Mouse (Mus musculus) liver, postnatal 0 days (tissue): ENCODE data around the gene Trabd. TPM values are rescaled to one million over a fixed set of nuclear protein-coding genes. Genes with fewer than 3 reads are reported as not detected.
A peak's percentile ranks its signal among the peaks of the same experiment; 100 is the strongest.

ENCODE experiments used
- ATAC-seq: fragments of 200-750 bp; cut with Nextera tagmentation; 2 replicates; pipeline ENCODE4 v1.8.0; 2017; ENCODE audit warnings: mild to moderate bottlenecking, moderate library complexity
- DNase-seq: peaks from one replicate; pipeline ENCODE4 v3.0.0-alpha.2; 2016
- H3K27ac ChIP-seq: fragments of 300-500 bp; sonication (generic); 2 replicates; pipeline ENCODE4 v1.5.1; 2014; ENCODE audit warnings: antibody characterized with exemption, moderate library complexity, mild to moderate bottlenecking, low read depth
- H3K27me3 ChIP-seq: fragments of 300-500 bp; sonication (generic); 2 replicates; pipeline ENCODE4 v1.6.1; 2014; ENCODE audit warnings: low read length, control low read depth, mixed read lengths; ENCODE audit not compliant: insufficient read depth
- H3K36me3 ChIP-seq: fragments of 300-500 bp; sonication (generic); replicated peaks from 2 replicates; pipeline ENCODE4 v1.6.1; 2014; ENCODE audit warnings: mild to moderate bottlenecking, control low read depth, low read length, moderate library complexity, mixed read lengths; ENCODE audit not compliant: insufficient read depth
- H3K4me1 ChIP-seq: fragments of 300-500 bp; sonication (generic); 2 replicates; pipeline ENCODE4 v1.6.1; 2014; ENCODE audit warnings: antibody characterized with exemption, mild to moderate bottlenecking, control low read depth; ENCODE audit not compliant: insufficient read depth
- H3K4me2 ChIP-seq: fragments of 300-500 bp; sonication (generic); 2 replicates; pipeline ENCODE4 v1.6.1; 2014; ENCODE audit warnings: low read depth, mild to moderate bottlenecking, low read length, moderate library complexity, mixed read lengths
- H3K4me3 ChIP-seq: fragments of 300-500 bp; sonication (generic); 2 replicates; pipeline ENCODE4 v1.5.1; 2014; ENCODE audit warnings: low read depth, low read length
- H3K9ac ChIP-seq: fragments of 300-500 bp; sonication (generic); replicated peaks from 2 replicates; pipeline ENCODE4 v1.6.1; 2014; ENCODE audit warnings: mild to moderate bottlenecking, moderate library complexity
- H3K9me3 ChIP-seq: fragments of 300-500 bp; sonication (generic); 2 replicates; pipeline ENCODE4 v1.6.1; 2016; ENCODE audit warnings: mild to moderate bottlenecking, control low read depth, low read length, mixed read lengths
- CTCF ChIP-seq: sonication (generic); IDR thresholded peaks from 2 replicates; pipeline ENCODE4 v1.5.1; 2016; ENCODE audit warnings: antibody characterized with exemption, low read depth
- EP300 ChIP-seq: IDR thresholded peaks from 2 replicates; pipeline ENCODE4 v1.6.1; 2016; ENCODE audit warnings: antibody characterized with exemption, low read depth, mild to moderate bottlenecking
- WGBS: fragments of 180-500 bp; shearing (Covaris S2); extraction: QIAGEN DNeasy Blood & Tissue Kit; methylation state at CpG from one replicate; pipeline ENCODE4 v1.1.7; 2014; ENCODE audit not compliant: insufficient replicate concordance; 5-methylcytosine and 5-hydroxymethylcytosine counted together
- polyA plus RNA-seq: library from polyadenylated mRNA; unstranded; fragments of >200 nt; fragmentation: Nextera tagmentation; extraction: Ambion mirVana; gene quantifications from 2 replicates; pipeline ENCODE4 v1.2.1, GENCODE M21; 2015

The Trabd gene
- polyA plus RNA-seq, 1 experiment from 2014 or later = 23.6 TPM

DNA sequence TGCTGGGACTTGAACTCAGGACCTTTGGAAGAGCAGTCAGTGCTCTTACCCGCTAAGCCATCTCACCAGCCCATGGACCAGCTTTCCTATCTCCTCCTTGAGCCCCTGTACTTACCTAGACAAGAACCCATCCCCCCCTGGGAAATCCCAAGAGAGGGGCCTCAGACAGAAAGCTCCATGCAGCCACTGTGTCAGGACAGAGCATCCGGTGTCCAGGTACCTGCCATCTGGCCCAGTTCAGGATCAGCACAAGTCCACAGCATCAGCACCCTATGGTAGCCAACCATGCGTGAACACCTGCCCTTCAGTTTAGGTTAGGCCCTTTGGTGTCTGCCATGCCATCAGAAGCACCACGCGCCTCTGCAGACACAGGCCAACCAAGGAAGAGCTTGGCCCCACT, 10.0 kb upstream of the Trabd start:
- Histone ChIP-seq H3K4me2 (no peak overlapping the region), H3K9ac (no peak overlapping the region), H3K27me3 (peaks cover 58% of the 10 kb centered on the region), H3K9me3 (no peaks in the 10 kb centered on the region), H3K4me1 (peaks cover 3% of the 10 kb centered on the region; the same call in 1 of the 2 replicates), H3K4me3 (no peak overlapping the region), H3K36me3 (no peaks in the 10 kb centered on the region), H3K27ac (no peak overlapping the region)
- ATAC-seq (no peak), DNase-seq (no peak)
- 79% methylated on average over 5 of the region's 5 CpGs for WGBS
- TF ChIP-seq CTCF (no peak), EP300 (no peak)

DNA sequence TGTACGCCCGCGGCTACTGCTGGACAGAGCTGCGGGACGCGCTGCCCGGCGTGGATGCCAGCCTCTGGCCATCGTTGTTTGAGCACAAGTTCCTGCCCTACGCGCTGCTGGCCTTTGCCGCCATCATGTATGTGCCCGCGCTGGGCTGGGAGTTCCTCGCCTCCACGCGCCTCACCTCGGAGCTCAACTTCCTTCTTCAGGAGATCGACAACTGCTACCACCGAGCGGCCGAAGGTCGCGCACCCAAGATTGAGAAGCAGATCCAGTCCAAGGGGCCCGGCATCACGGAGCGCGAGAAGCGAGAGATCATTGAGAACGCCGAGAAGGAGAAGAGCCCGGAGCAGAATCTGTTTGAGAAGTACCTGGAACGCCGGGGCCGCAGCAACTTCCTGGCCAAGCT, 7.3 kb upstream of the Trabd start:
- peaks cover 3% of the 10 kb centered on the region; the same call in 1 of the 2 replicates for H3K4me1 ChIP-seq
- no peak for DNase-seq
- no peaks in the 10 kb centered on the region for H3K36me3 ChIP-seq
- no peak for ATAC-seq
- TF ChIP-seq EP300 (no peak), CTCF (no peak)
- H3K9me3 ChIP-seq = no peaks in the 10 kb centered on the region
- H3K4me2 ChIP-seq = no peak overlapping the region
- no peak overlapping the region for H3K27ac ChIP-seq
- peaks cover 35% of the 10 kb centered on the region for H3K27me3 ChIP-seq
- H3K4me3 ChIP-seq = no peak overlapping the region
- WGBS = 26% methylated on average over 35 of the region's 35 CpGs
- no peak overlapping the region for H3K9ac ChIP-seq

DNA sequence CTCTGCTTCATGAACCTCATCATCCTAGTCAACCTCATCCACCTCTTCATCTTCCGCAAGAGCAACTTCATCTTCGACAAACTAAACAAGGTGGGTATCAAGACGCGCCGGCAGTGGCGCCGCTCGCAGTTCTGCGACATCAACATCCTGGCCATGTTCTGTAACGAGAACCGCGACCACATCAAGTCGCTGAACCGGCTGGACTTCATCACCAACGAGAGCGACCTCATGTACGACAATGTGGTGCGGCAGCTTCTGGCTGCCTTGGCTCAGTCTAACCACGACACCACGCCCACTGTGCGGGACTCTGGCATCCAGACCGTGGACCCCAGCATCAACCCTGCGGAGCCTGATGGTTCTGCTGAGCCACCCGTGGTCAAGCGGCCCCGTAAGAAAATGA, 6.7 kb upstream of the Trabd start:
- peaks cover 3% of the 10 kb centered on the region; the same call in 1 of the 2 replicates for H3K4me1 ChIP-seq
- ATAC-seq = no peak
- H3K4me3 ChIP-seq = no peak overlapping the region
- H3K27me3 ChIP-seq = peaks cover 34% of the 10 kb centered on the region
- WGBS = 34% methylated on average over 26 of the region's 26 CpGs
- no peaks in the 10 kb centered on the region for H3K36me3 ChIP-seq
- H3K9me3 ChIP-seq = no peaks in the 10 kb centered on the region
- TF ChIP-seq CTCF (no peak), EP300 (no peak)
- no peak overlapping the region for H3K9ac ChIP-seq
- no peak overlapping the region for H3K4me2 ChIP-seq
- no peak overlapping the region for H3K27ac ChIP-seq
- no peak for DNase-seq

GRCm38 (mm10) chr15:89069336-89069840, 5.5 kb upstream of the Trabd start:
- DNase-seq = no peak
- no peak for ATAC-seq
- TF ChIP-seq CTCF (no peak), EP300 (no peak)
- H3K4me2 ChIP-seq = no peak overlapping the region
- H3K4me3 ChIP-seq = no peak overlapping the region
- peaks cover 32% of the 10 kb centered on the region for H3K27me3 ChIP-seq
- H3K36me3 ChIP-seq = no peaks in the 10 kb centered on the region
- no peak overlapping the region for H3K9ac ChIP-seq
- WGBS = 80% methylated on average over 19 of the region's 19 CpGs
- peaks cover 3% of the 10 kb centered on the region; the same call in 1 of the 2 replicates for H3K4me1 ChIP-seq
- H3K9me3 ChIP-seq = no peaks in the 10 kb centered on the region
- H3K27ac ChIP-seq = no peak overlapping the region

- no peak for ATAC-seq
- no peaks in the 10 kb centered on the region for H3K36me3 ChIP-seq
- peaks cover 30% of the 10 kb centered on the region for H3K27me3 ChIP-seq
- no peak for TF ChIP-seq EP300
- no peak for TF ChIP-seq CTCF
- no peak overlapping the region for H3K9ac ChIP-seq
- H3K4me3 ChIP-seq = no peak overlapping the region
- H3K4me1 ChIP-seq = peaks cover 11% of the 10 kb centered on the region
- no peak overlapping the region for H3K4me2 ChIP-seq
- DNase-seq = no peak
- WGBS = 70% methylated on average over 24 of the region's 24 CpGs
- H3K9me3 ChIP-seq = no peaks in the 10 kb centered on the region
- no peak overlapping the region for H3K27ac ChIP-seq
Observed at GRCm38 (mm10) chr15:89070606-89071005, 4.3 kb upstream of the Trabd start.

DNA sequence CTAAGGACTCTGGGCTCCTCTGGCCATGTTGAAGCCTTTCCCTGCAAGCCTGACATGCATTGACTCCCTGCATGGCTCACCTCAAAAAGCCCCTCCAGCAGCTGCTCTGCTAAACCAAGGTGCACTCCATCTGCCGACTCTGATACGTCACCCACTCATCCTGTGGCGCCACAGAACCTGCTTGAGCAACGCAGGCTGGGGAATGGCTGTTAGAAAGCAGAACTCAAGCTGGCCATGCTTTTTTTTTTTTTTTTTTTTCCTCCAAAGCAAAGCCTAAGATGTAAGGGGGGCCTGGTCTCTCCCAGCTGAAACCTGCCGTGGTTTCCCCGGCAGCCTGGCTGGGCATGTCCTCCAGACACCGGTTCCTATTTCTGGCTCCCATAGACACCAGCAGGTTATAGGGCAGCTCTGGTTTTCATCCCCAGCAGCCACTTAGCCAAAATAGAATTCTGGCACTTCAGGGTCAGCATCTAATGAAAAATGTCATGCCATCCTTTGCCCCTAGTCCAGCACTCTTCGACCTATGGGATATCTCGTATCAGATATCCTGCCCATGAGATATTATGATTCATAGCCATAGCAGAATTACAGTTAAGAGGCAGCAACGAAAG, 826 bp upstream of the Trabd start:
- Histone ChIP-seq H3K27me3 (0 out of 2 replicates have a peak, but pooled peaks cover 3% of the 10 kb centered on the region), H3K9ac (no peak overlapping the region), H3K9me3 (no peaks in the 10 kb centered on the region), H3K27ac (0 out of 2 replicates have a peak overlapping the region, but pooled peaks have one; percentile 6), H3K4me1 (peaks cover 36% of the 10 kb centered on the region), H3K36me3 (no peaks in the 10 kb centered on the region), H3K4me3 (no peak overlapping the region), H3K4me2 (0 out of 2 replicates have a peak overlapping the region, but pooled peaks have one; percentile 18)
- 55% methylated on average over 10 of the region's 10 CpGs for WGBS
- TF ChIP-seq CTCF (no peak), EP300 (no peak)
- DNase-seq (peak; percentile 49), ATAC-seq (no peak)
